Mouse (Mus musculus) brain, adult 2 months (tissue): ENCODE measurements around the gene Cacnb4.

Experiments
- DNase-seq: peaks from one replicate; pipeline ENCODE4 v3.0.0; 2011; ENCODE audit warnings: low read depth, low spot score

Gene Cacnb4

GRCm38 (mm10) chr2:52523056-52523715, 153.4 kb downstream of the Cacnb4 start:
- DNase-seq, result no peak

GRCm38 (mm10) chr2:52521012-52521411, 155.6 kb downstream of the Cacnb4 start:
- DNase-seq, result no peak

- DNase-seq, result peak; percentile 82
Observed at GRCm38 (mm10) chr2:52518740-52519139, 157.9 kb downstream of the Cacnb4 start.

GRCm38 (mm10) chr2:52516534-52516933, 160.1 kb downstream of the Cacnb4 start:
- DNase-seq, result peak; percentile 72

GRCm38 (mm10) chr2:52512865-52513388, 163.7 kb downstream of the Cacnb4 start:
- no peak for DNase-seq

GRCm38 (mm10) chr2:52512206-52512605, 164.4 kb downstream of the Cacnb4 start:
- DNase-seq, result no peak

- DNase-seq, result peak; percentile 67
Observed at GRCm38 (mm10) chr2:52511799-52512198, 164.8 kb downstream of the Cacnb4 start.

GRCm38 (mm10) chr2:52509779-52510500, 166.7 kb downstream of the Cacnb4 start:
- peak; percentile 92 for DNase-seq

- DNase-seq, result no peak
Observed at GRCm38 (mm10) chr2:52505164-52505563, 171.5 kb downstream of the Cacnb4 start.

GRCm38 (mm10) chr2:52504762-52505161, 171.9 kb downstream of the Cacnb4 start:
- peak; percentile 89 for DNase-seq

GRCm38 (mm10) chr2:52499849-52500262, 176.8 kb downstream of the Cacnb4 start:
- peak; percentile 95 for DNase-seq

GRCm38 (mm10) chr2:52499101-52499537, 177.5 kb downstream of the Cacnb4 start:
- peak; percentile 66 for DNase-seq

- peak; percentile 65 for DNase-seq
Observed at GRCm38 (mm10) chr2:52495097-52495694, 181.4 kb downstream of the Cacnb4 start.

- peak; percentile 63 for DNase-seq
Observed at GRCm38 (mm10) chr2:52494274-52494673, 182.4 kb downstream of the Cacnb4 start.

- DNase-seq, result no peak
Observed at GRCm38 (mm10) chr2:52492867-52493266, 183.8 kb downstream of the Cacnb4 start.

GRCm38 (mm10) chr2:52489840-52490239, 186.8 kb downstream of the Cacnb4 start:
- no peak for DNase-seq

GRCm38 (mm10) chr2:52483496-52483895, 193.1 kb downstream of the Cacnb4 start:
- no peak for DNase-seq

GRCm38 (mm10) chr2:52480476-52480875, 196.2 kb downstream of the Cacnb4 start:
- no peak for DNase-seq

GRCm38 (mm10) chr2:52478501-52478900, 198.1 kb downstream of the Cacnb4 start:
- DNase-seq, result no peak

GRCm38 (mm10) chr2:52477550-52477907, 199.1 kb downstream of the Cacnb4 start:
- no peak for DNase-seq

GRCm38 (mm10) chr2:52476801-52477549, 199.7 kb downstream of the Cacnb4 start:
- DNase-seq, result no peak

- peak; percentile 97 for DNase-seq
Observed at GRCm38 (mm10) chr2:52475854-52476253, 200.8 kb downstream of the Cacnb4 start.
